Mouse (Mus musculus) retina, adult 2 months (tissue): ENCODE data around the gene Slc8a1.

Experiments
- DNase-seq: peaks from one replicate; pipeline ENCODE4 v3.0.0-alpha.2; 2012; ENCODE audit warnings: low read depth, low spot score

Slc8a1 gene

DNA sequence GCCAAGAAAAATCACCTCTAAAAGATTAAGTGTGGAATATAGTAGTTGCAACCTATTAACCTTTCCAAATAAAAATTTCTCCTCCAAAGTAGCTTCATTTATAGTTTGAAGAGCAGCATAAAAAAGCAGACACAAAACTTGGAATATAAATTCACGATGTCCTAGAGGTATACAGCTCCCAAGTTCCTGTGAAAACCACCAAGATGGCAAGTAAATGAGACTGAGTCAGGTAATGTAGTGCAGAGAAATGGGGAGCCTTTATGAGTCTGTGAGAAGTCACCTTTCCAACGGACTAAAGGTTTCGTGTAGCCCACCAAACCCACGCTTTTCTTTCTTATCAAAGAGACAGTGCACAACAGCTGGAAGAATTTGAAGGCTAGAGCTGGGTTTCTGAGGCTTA lies 224.2 kb downstream of the Slc8a1 start:
- DNase-seq, result no peak

DNA sequence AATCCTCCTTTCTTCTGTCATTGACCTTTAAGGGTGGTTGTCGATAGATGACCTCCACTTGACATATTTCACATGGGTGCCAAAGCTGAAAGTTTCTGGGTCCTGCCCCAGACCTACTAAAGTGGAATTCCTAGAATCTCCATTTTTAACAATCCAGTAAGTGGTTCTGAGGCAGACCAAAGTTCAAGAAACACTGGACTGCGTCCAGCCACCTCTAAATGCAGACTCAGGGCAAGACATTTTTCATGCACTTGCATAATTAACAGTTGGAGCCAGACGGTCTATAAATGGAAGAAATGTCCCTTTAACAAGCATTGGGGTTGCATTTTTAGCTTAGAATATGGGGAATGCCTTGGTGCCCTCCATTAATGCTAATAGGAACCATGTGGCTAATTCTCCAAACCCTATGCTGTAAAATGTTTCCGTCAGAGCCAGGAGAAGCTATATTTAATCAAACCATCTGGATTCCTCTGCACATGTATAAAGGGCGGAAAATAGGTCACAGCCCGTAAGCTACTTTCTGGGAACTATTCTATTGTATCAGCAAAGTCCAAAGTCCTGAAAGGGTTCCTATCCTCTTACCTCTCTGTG lies 224.7 kb downstream of the Slc8a1 start:
- no peak for DNase-seq

DNA sequence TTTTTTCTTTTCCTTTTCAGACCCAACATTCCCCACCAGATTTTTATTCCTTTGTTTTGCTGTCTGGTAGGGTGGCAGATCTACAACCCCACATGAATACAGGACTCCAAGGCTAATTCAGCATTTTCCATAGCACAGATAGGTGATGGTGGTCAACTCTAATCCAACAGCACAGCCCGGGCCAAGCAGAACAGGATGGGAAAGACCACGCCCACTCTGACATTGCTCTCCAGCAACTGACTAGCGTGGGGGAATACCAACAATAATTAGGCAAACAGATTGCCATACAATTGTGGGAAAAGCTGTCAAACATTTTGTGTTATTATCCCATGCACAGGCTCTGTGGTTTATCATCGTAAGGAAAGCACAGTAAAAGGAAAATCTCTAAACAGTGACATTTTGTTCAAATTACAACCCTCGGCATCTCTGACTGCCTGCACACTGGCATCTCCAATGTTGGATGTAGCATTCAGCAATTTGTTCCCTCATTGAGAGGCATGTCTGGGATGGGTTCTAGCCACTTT lies 233.0 kb downstream of the Slc8a1 start:
- no peak for DNase-seq

DNA sequence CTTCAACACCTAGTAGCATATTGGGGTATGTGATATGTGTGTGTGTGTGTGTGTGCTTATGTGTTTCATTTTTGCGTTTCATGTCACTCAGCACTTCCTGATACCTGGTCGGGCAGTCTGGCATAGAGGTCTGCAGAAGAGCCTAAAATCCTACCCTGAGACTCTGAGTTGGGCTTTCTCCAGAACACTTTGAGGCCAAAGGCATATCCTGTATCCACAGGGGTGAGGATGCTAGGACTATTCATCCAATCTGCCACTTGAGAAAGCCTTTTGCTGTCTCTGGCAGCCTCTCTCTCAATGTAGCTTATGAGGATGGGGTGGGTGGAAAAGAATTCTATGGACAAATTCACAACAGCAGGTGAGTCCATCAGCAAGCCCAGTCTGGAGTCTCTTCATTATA lies 234.1 kb downstream of the Slc8a1 start:
- no peak for DNase-seq

DNA sequence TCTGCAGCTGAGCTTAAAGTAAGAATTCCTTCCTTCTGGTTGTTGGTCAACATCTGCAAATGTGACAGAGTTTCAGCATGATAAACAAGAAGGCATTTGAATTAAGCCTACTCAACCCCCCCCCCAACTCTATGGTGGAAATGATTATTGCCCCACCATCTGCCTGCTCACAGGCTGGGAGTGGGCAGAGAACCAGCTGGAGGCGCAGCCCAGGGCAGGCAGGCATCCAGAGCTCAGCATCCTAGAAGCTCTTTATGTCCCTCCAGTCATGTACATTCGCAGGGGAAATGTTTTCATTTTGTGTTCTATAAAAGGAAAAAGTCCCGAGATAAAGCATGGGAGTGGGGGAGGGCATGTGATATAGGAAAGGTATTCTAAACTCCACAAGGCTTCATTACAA lies 235.4 kb downstream of the Slc8a1 start:
- no peak for DNase-seq

DNA sequence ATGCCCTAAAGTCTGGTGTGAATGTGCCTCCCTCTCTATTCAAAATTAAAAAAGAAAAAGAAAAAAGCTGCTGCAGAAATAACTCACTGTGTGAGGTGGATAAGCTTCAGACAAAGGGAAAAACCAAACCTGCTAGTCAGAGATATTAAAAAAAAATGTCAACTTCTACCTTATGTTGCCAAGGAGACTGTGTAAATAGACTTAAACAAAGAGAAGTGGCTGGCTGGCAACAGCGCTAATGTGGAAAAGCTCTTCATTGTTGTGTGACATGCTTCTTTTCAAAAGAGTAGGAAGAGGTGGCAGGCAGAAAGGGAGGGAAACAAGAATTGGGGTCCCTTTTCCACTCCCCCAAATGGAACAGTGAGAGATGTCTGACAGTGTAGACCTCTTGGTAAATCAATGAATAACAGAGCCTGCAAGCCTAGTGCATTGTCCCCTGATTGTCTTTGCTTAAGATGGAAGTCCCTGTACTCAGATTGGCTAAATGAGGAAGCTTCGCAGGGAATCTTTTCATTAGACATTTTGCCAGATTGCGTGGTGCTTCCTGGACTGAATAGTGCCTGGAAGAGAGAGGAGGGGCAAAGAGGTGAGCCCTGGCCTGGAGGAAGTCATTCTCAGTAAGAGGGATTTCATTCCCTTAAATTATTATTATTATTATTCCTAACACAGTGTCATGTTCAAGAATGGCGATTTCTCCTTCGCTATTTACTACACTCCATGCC lies 237.3 kb downstream of the Slc8a1 start:
- no peak for DNase-seq

DNA sequence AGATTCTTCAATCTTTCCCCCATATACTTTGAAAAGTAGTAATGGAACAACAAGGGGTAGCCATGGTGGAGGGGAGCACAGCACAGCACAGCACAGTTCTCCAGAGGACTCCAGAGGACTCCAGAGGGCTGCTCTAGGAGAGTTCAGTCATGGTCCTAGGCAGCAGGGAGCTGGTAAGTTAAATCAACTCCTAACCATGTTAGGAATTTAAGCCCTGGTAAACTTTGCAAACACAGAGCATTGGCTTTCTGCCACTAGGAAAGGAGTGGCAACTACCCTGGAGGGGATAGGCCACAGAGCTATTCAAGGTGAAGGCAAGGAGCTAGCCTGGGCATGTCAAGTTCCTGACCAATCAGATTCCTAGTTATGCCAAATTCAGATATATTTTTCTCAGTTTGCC lies 240.3 kb downstream of the Slc8a1 start:
- DNase-seq, result no peak

DNA sequence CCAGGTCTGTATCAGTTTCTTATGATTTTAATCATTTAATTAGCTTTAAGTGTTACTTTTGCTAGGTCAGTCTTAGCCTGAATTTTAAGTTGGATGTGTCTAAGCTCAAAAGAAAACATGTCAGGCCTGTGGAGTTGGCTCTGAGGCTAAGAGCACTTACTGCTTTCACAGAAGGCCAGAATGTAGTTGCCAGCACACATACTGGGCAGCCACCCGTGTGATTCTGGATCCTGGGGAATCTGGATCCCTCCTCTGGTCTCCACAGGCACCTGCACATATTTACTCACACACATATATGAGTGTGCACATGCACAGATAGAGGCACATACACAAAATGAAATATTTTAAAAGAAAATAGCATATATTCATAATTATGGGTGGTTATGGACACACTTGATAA lies 241.6 kb downstream of the Slc8a1 start:
- no peak for DNase-seq

DNA sequence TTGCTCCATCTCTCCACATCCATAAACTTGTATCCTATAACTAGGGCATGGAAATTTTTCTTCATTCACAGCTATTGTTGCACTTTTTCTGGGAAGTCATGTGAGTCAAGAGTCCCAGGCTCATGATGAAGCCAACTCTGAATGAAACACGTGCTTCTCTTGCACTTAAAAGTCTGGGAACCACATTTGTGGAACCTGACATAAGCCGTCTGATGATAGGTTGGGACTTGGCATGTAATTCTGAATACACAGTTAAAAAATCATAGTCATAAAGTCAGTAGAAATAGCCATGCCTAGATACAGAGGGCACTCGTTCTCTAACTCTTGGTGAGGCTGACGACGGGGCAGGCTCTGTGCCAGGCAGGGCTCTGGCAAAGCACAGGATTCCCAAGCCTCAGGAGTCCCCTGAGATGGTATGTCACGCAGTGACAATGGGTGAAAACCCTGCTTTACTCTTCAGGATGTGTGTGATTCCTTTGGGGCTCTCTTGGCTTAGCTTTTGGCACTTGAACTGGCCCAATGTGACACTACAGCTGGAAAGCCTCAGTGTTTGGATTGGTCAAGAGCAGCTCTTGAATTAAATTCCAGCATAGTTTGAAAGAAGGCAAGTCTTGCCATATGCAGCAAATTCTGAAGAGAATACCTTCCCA lies 245.8 kb downstream of the Slc8a1 start:
- DNase-seq, result no peak

DNA sequence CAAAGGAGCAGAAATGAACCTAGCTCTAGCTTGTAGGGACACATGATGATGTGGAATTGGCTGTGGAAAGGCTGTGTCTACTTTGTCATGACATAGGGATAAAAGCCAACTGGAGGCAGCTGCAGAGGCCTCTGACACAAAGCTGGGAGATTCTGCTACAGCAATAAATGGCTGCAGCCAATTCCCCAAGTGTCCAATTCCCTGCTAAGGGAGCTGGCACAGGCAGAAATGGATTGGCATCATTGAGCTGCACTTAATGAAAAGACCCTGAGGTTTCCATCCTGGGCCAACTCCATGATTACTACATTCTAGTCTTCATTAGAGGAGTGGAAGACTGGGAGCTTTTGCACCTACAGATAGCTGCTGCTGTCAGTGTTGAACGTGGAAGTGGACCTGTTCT lies 251.8 kb downstream of the Slc8a1 start:
- no peak for DNase-seq

DNA sequence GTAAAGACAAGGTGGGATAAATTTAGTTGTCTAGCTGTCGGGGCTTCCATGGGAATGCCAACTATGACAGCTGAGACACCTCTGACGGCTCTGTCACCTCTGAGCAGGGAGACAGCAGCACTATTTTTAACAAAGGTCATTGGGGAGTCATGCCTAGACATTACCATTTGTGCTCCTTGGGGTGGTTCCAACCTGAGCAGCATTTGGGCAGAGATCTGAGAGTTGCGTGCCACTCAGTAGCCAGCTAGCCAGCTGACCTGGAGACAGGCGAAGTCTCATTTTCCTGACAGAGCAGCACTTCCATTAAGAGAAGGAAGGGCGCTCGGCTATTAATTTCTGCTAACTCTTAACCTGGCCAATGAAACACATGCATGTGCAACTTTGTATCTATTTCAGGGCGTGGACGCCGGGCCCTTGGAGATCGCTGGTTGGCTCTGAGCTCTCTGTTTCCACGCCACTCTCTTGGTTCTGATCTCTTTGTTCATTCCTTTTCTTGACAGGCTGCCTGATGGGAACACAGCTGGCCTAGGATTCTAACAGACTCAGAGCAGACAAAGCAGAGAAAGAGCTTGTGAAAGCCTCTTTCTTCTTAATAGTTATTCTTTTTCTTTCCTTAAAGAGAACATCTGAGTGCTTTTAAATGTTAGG lies 256.2 kb downstream of the Slc8a1 start:
- no peak for DNase-seq

DNA sequence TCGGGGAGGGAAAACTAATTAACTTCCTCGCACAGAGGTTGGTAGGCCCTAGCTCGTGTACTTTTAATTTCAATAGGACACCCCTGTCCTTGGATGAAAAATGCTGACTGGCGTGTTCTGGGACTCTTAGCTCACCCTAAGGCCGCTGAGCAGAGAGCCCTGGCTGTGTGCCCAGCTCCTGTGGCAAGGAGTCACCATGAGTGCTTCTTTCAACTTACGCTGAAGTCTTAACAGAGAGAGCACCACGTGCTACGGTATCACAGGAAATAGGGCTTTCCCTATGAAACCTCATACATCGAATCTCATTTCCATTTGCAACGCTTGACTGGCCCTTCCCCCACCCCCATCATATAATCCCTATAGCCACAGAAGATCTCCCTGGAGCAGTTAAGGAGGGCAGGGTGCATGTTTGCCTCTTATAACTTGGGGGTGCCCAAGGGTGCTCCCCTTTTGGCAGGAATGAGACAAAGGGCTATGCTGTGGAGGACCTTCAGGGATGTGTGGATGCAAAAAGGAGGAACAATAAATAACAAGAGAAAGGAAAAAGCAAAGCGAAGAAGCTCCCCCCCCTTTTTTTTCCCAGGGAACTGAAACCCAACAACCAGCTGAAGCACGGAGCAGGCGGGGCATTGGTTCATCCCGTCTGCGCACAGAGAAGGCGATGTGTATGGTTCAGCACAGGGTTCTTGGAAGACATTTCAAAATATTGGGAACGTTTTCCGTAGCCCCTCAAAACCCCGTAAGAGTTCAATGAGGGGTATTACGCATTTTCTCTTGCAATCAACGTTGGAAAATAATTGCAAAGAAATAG lies 257.6 kb downstream of the Slc8a1 start:
- no peak for DNase-seq

DNA sequence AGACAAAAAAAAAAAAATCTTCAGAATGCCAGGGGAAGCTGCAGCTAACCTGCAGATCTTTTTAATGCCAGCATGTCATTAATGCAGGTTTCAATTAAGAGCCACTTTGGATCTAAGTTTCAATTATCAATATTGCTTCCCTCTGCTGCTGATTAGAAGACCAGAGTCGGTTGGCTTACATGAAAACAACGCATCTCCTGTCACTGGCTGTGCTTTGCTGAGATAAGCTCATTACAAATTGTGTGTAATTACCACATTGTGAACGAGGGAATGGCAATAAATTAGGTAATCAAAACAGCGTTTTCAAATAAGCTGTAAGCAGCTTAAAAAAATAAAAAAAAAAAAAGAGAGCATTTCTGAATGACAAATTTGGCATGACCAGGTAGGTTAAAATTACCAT lies 258.4 kb downstream of the Slc8a1 start:
- DNase-seq, result no peak

DNA sequence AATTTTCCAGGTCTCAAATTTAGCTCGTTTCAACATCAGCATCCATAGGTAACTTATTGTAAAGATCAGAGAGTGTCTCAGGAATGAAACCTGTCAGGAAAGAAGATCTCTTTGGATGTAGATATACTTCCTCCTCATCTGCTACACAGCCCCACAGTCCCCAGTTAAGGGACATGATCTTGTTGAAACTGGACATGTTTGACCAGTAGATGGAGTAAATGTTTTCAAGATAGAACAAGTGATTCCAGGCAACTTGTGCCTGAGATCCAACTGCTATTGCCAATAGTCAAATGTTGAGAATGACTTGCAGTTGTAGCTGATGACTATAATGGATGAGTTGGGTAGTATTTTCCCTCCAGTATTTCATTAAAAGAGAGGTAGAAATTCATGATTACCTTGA lies 260.8 kb downstream of the Slc8a1 start:
- DNase-seq, result no peak

DNA sequence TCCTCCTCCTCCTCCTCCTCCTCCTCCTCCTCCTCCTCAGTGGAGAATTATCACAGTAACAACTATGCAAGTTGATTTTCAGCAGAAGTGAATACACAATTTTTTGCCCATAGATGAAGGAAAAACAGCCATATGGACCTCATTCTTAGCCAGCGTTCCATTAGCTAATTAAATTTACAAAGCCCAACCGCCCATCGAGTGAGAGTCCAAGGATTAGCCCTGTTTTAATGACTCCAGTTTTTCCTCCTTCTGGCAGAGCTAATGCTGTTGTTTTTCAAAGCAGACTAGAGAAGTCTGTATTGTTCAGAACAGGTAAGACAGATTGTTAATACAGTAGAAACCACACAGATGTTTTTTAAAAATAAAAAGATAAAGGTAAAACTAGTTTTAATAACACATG lies 264.8 kb downstream of the Slc8a1 start:
- DNase-seq, result no peak

DNA sequence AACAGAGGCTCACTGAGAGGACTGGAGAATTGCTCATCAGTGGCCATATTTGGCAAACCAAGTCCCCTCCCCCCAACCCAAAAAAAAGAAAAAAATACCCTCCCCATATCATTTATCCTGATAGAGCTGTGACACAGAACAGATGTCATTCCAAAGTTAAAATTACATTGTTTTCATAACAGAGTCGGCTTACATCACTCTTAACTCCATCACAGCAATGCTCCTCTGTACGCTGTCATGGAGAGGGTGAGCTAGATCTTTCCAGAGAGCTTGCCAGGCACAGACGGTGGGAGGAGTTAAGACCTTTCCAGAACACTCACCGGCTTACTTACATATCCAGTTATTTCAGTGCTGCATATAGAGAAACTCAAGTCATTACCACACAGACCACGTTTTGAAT lies 269.2 kb downstream of the Slc8a1 start:
- no peak for DNase-seq

DNA sequence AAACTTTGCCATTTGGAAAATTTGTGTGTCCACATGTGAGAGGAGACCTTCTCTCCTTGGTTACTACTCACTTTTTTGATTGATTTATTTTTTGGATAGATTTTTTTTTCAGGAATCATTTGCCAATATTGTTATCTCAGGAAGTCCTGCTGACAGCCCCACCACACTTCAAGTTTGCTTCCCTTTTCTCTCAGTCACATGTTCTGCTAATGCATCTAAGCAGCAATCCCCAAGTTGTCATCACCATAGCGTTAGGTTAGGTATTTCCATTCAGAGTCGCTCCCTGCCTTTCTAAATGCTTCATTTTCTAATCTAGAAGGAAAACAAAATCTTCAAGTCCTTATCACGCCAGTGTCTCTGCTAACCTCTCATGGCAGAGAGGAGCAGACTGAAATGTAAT lies 278.8 kb downstream of the Slc8a1 start:
- DNase-seq, result no peak

DNA sequence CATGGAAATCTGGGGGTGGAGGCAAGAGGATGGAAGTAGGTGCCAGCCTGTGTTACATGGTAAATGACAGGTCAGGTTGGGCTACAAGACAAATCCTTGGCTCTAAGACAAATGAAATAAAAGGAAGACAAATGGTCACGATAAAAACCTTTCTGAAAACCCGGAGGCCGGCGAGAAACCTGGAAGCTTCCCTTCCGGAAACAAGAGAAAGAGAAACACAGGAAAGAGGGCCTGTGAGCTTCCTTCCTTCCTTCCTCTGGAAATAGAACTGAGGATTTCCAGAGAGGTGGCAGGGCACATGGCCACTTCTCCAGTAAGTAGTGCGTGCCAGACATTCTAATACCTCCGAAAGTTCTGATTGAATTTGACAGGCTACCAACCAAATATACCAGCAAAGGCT lies 282.2 kb downstream of the Slc8a1 start:
- no peak for DNase-seq

DNA sequence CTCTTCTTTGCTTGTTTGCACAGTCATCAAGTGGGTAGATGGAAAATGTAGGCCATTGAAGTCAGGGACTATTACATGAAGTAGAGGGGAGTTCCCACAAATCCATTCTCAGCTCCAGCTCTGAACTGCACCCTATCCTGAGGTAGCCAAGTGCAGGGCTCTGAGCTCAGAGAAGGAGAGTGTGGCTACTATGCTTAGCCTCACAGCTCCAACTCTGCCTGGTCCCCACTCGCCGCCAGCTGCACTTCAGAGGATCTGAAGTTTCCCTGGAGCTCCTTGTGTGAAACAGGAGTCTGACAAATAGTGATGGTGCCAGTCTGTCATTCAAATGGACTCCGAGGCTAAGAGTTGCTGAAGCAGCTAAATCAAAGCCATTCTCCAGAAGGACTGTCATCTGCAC lies 282.9 kb downstream of the Slc8a1 start:
- no peak for DNase-seq

DNA sequence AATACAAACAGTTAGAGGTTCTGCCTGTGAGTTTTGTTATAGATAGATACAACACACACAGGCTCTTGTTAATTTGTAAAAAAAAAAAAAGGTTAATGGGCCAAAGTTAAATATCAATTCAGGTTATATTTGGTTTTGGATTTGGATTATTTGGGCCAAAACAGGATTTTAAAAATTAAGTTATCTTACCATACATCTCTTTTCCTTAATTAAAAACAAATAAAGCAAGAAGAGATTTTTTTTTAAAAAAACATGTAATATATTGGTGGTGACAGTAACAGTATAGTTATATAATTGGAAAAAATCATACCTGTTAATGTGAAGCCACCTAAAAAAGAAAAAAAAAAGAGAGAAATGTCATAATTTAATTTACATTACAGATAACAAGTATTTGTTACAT lies 296.7 kb downstream of the Slc8a1 start, which contains the start of gene Gm11096:
Gm11096 (plus strand) TSS at position 301 of the 400 bp plus-strand sequence.
- DNase-seq, result no peak

DNA sequence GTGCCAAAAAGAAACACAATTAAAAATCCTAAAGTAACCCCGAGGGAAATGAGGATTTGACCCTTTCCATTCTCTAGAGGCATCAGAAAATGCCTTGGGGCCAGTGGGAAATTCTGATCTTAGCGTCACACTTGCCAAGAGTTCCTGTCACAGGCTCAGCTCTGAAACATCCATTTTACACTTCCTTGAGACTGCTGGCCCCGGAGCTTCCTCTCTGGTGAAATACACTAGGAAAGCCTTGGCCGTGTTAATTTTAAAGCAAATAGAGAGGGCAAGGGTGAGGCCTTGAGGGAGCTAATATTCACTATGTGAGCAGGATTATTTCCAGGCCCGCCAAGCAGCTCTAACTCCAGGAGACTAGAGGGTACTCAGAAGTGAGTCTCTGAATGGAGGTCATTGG lies 305.0 kb downstream of the Slc8a1 start:
- DNase-seq, result no peak

DNA sequence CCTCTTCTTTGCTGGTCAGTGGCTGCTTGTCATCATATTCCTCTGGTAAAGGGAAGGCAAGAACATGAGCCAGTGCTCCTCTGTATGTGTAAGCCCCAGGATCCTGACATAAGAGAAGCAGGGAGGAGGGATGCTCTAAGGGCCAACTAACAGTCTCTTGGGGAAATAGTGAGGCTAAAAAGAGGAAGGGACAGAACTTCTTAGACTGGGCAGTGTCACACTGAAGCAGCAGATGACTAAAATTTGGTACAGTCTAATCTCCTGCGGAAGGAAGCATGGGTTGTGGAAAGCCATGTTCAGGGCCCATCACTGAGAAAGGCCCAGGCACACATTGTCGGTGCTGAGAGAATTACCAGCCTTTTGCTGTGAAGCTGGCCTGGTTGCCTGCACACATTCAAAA lies 305.4 kb downstream of the Slc8a1 start:
- DNase-seq, result no peak
